Mouse (Mus musculus) G1E (cell line): ENCODE measurements around the gene Gabarapl2.

Source experiments
- CTCF ChIP-seq: IDR thresholded peaks from 2 replicates; pipeline ENCODE4 v1.5.1; 2012; ENCODE audit warnings: low read depth, low read length, inconsistent platforms, mixed read lengths
- GATA1 ChIP-seq: IDR thresholded peaks from 2 replicates; pipeline ENCODE4 v1.6.1; 2012; ENCODE audit warnings: borderline replicate concordance, low read length, inconsistent platforms, mixed read lengths
- GATA2 ChIP-seq: IDR thresholded peaks from 2 replicates; pipeline ENCODE4 v1.6.1; 2012; ENCODE audit warnings: low read depth, low read length, inconsistent platforms, borderline replicate concordance
- TAL1 ChIP-seq: conservative IDR thresholded peaks from 2 replicates; pipeline ENCODE4 v1.6.1; 2012; ENCODE audit warnings: low read depth, low read length, inconsistent platforms, mixed read lengths

- TF ChIP-seq CTCF (no peak), TAL1 (no peak), GATA2 (no peak), GATA1 (no peak)
These were observed 7.0 kb upstream of the Gabarapl2 start, which contains the start of gene Tmem231 for GRCm38 (mm10) chr8:111933348-111934076.
